ENCODE assay signal across 8 mouse cellular contexts in genomic region chr19:17835681-17836565, GRCm38 (mm10). TPM values are rescaled to one million over a fixed set of nuclear protein-coding genes. Genes with fewer than 3 reads are reported as not detected.
DNase-seq lines count a peak whose midpoint lies in the region; ATAC-seq and TF ChIP-seq lines count a peak whose summit lies in the region.

No protein-coding gene starts in this region.

- H3K4me2 ChIP-seq in intestine, postnatal 0 days (replicated peaks; ENCODE audit: low read depth), result peak overlapping the region; percentile 87
- H3K4me2 ChIP-seq in liver, postnatal 0 days (ENCODE audit: low read depth, low read length), result peak overlapping the region; percentile 80

- peak overlapping the region; percentile 80 for H3K27ac ChIP-seq in intestine, postnatal 0 days (ENCODE audit: low read depth, low read length)
- 0 out of 2 replicates have a peak overlapping the region, but pooled peaks have one; percentile 16 for H3K27ac ChIP-seq in liver, postnatal 0 days (ENCODE audit: low read depth)

- DNase-seq in frontal cortex, postnatal 14 days (ENCODE audit: low spot score in 2 of 2), result peak; percentile 5 to 6
- peak; percentile 80 for DNase-seq in embryo, embryonic 10 days (ENCODE audit: low spot score)
- peak; percentile 38 to 56 for DNase-seq in heart, adult 18-20 months
- peak; percentile 31 for DNase-seq in liver, postnatal 0 days
- peak; percentile 25 for DNase-seq in ovary, postnatal 14 days (ENCODE audit: low spot score)

- H3K9me3 ChIP-seq in intestine, postnatal 0 days (ENCODE audit: control insufficient read depth), result no peaks in the 10 kb centered on the region
- no peaks in the 10 kb centered on the region for H3K9me3 ChIP-seq in liver, postnatal 0 days (ENCODE audit: low read length)

- TF ChIP-seq CTCF in intestine, postnatal 0 days (IDR thresholded peaks at IDR 0.05; ENCODE audit: low read depth), result peak; percentile 64
- TF ChIP-seq CTCF in liver, postnatal 0 days (IDR thresholded peaks at IDR 0.05; ENCODE audit: low read depth), result peak; percentile 44

- WGBS in intestine, postnatal 0 days, result under 1% methylated on average over 27 of the region's 28 CpGs
- WGBS in liver, postnatal 0 days (ENCODE audit: insufficient replicate concordance), result 1% methylated on average over 27 of the region's 28 CpGs

- H3K36me3 ChIP-seq in intestine, postnatal 0 days (ENCODE audit: control insufficient read depth, insufficient read depth), result no peaks in the 10 kb centered on the region
- H3K36me3 ChIP-seq in liver, postnatal 0 days (replicated peaks; ENCODE audit: insufficient read depth, low read length), result no peaks in the 10 kb centered on the region

- H3K9ac ChIP-seq in intestine, postnatal 0 days (ENCODE audit: low read depth, low read length), result peak overlapping the region; percentile 79
- H3K9ac ChIP-seq in liver, postnatal 0 days (replicated peaks), result peak overlapping the region; percentile 40

- TF ChIP-seq EP300 in liver, postnatal 0 days (IDR thresholded peaks at IDR 0.05; ENCODE audit: low read depth), result no peak

- no peaks in the 10 kb centered on the region for H3K27me3 ChIP-seq in intestine, postnatal 0 days (replicated peaks; ENCODE audit: control insufficient read depth, insufficient read depth, low read length)
- peaks cover 24% of the 10 kb centered on the region for H3K27me3 ChIP-seq in liver, postnatal 0 days (ENCODE audit: insufficient read depth, low read length)

- H3K4me3 ChIP-seq in intestine, postnatal 0 days (ENCODE audit: low read depth, low read length), result peak overlapping the region; percentile 77
- H3K4me3 ChIP-seq in liver, postnatal 0 days (ENCODE audit: low read depth, low read length), result peak overlapping the region; percentile 59

- no peak for ATAC-seq in frontal cortex, adult (ENCODE audit: low TSS enrichment)
- peak; percentile 12 for ATAC-seq in intestine, postnatal 0 days
- ATAC-seq in liver, postnatal 0 days, result no peak
- ATAC-seq in activated CD4-positive, CD25-positive, alpha-beta regulatory T cell, adult 4 months, result no peak

- H3K4me1 ChIP-seq in intestine, postnatal 0 days (replicated peaks; ENCODE audit: control insufficient read depth, insufficient read depth, low read length), result 0 out of 2 replicates have a peak, but pooled peaks cover 5% of the 10 kb centered on the region
- H3K4me1 ChIP-seq in liver, postnatal 0 days (ENCODE audit: insufficient read depth), result 0 out of 2 replicates have a peak, but pooled peaks cover 3% of the 10 kb centered on the region

RNA-seq across cellular contexts. Expression of gene Pcsk5, which starts 1.5 kb away (rescaled TPM):
- 1 to 10 TPM; 1.8 to 2.5 TPM for total RNA-seq in heart, adult 18-20 months (2021)
- polyA plus RNA-seq in intestine, postnatal 0 days (2015; fragmentation: Nextera tagmentation; extraction: Ambion mirVana), result 21.1 and 25.2 TPM in 2 replicates
- polyA plus RNA-seq in liver, postnatal 0 days (2015; fragmentation: Nextera tagmentation; extraction: Ambion mirVana), result 3.8 and 4.1 TPM in 2 replicates
- not detected for polyA plus RNA-seq in activated CD4-positive, CD25-positive, alpha-beta regulatory T cell, adult 4 months (2017; shearing (Covaris generic))

Comparison
In these comparisons a context has a peak if more than half of its experiments do, and no peak if none do; other contexts are left out.
1. DNase-seq: peak in every context shown above with its lines; median percentile 80 in embryo, embryonic 10 days; 47 in heart, adult 18-20 months; 31 in liver, postnatal 0 days; 25 in ovary, postnatal 14 days; 6 in frontal cortex, postnatal 14 days.